Mouse (Mus musculus) erythroblast, embryonic 14.5 days (primary cell): Measurements from ENCODE around the gene Sox18.

Experiments used
- GATA1 ChIP-seq: IDR thresholded peaks from 2 replicates; pipeline ENCODE4 v1.6.1; 2012; ENCODE audit warnings: low read length, inconsistent platforms, mixed read lengths
- TAL1 ChIP-seq: IDR thresholded peaks from 3 replicates; pipeline ENCODE4 v1.6.1; 2012; ENCODE audit warnings: low read length, inconsistent platforms, mixed read lengths

- TF ChIP-seq TAL1 (no peak), GATA1 (no peak)
Measured at GRCm38 (mm10) chr2:181679951-181680715, 8.7 kb upstream of the Sox18 start, which contains the start of gene Tcea2.
